Mouse (Mus musculus) E14TG2a.4 (cell line): Measurements from ENCODE around the gene Tmco4.

Experiments used
- CTCF ChIP-seq: conservative IDR thresholded peaks from 2 replicates; pipeline ENCODE4 v1.5.1; 2014; ENCODE audit warnings: low read length
- NANOG ChIP-seq: IDR thresholded peaks from 2 replicates; pipeline ENCODE4 v1.6.1; 2014; ENCODE audit warnings: borderline replicate concordance, low read length, mixed read lengths

- no peak for TF ChIP-seq CTCF
- no peak for TF ChIP-seq NANOG
Observed at GRCm38 (mm10) chr4:139053391-139053790, 80.7 kb downstream of the Tmco4 start.
